Mouse (Mus musculus): Measurements from ENCODE around the gene Trim71.

DNA sequence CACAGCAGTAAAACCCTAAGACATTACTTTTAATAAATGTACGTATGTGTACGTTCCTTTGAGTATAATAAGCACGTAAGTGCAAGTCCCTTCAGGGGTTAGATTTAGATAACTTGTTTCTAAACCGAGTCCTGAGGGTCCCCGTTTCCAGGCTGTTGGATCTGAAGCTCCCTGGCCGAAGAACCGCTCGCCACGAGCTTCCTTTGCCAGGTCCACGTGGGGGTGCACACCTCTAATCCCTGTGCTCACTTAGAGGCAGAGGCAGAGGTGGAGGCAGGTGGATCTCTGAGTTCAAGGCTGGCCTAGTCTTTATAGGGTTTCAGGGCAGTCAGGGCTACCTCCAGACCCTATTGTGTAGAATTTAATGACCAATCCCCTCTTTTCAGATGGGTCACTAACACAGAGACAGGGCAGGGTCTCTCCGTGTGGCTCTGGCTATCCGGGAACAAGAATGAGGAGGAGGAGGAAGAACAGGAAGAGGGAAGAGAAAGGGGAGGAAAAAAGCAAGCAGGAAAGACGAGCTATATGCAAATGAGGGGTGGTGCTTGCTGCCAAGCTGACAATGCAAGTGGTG is 46.2 kb downstream of the Trim71 start:
- TF ChIP-seq POLR2A (IDR thresholded peaks at IDR 0.05; ENCODE audit: control insufficient read depth in 1 of 2, insufficient read depth in 1 of 2, low read depth in 1 of 2, low read length in 2 of 2, poor library complexity in 1 of 2) (no peak; a peak in 1 of 4 replicates), CTCF (IDR thresholded peaks at IDR 0.05 in 2 of 3, conservative IDR thresholded peaks at IDR 0.05 in 1 of 3; ENCODE audit: control insufficient read depth in 1 of 3, insufficient read depth in 1 of 3, low read depth in 2 of 3, low read length in 3 of 3, poor library complexity in 1 of 3, severe bottlenecking in 1 of 3) (no peak), EP300 (IDR thresholded peaks at IDR 0.05; ENCODE audit: low read depth in 1 of 2, low read length in 2 of 2) (no peak), POLR2AphosphoS2 (IDR thresholded peaks at IDR 0.05; ENCODE audit: low read length) (no peak), TAL1 (IDR thresholded peaks at IDR 0.05; ENCODE audit: low read length) (no peak), MAFK (IDR thresholded peaks at IDR 0.05; ENCODE audit: borderline replicate concordance, low read depth, low read length) (no peak), JUND (IDR thresholded peaks at IDR 0.05; ENCODE audit: low read depth, low read length) (no peak), ETS1 (IDR thresholded peaks at IDR 0.05; ENCODE audit: low read depth, low read length) (no peak), SMC3 (IDR thresholded peaks at IDR 0.05; ENCODE audit: low read depth, low read length) (no peak), KAT2A (conservative IDR thresholded peaks at IDR 0.05; ENCODE audit: low read depth, low read length) (no peak), GATA1 (IDR thresholded peaks at IDR 0.05; ENCODE audit: low read depth, low read length) (no peak)

Data from MEL (cell line).